8 mouse cellular contexts compared by ENCODE assay signal in genomic region chr15:25984734-25985492, GRCm38 (mm10). TPM values are rescaled to one million over a fixed set of nuclear protein-coding genes. Genes with fewer than 3 reads are reported as not detected.
A peak's percentile ranks its signal among the peaks of the same experiment; 100 is the strongest.
DNase-seq lines count a peak whose midpoint lies in the region; ATAC-seq and TF ChIP-seq lines count a peak whose summit lies in the region.

No protein-coding gene starts in this region.

- peaks cover 23% of the 10 kb centered on the region for H3K36me3 ChIP-seq in heart, embryonic 15.5 days
- H3K36me3 ChIP-seq in ES-E14 (ENCODE audit: control insufficient read depth, insufficient read depth, low read length, poor library complexity, severe bottlenecking), result peaks cover 4% of the 10 kb centered on the region
- H3K36me3 ChIP-seq in embryonic facial prominence, embryonic 15.5 days, result peaks cover 18% of the 10 kb centered on the region
- no peaks in the 10 kb centered on the region for H3K36me3 ChIP-seq in intestine, embryonic 16.5 days (ENCODE audit: control insufficient read depth, insufficient read depth, low read length)
- H3K36me3 ChIP-seq in midbrain, embryonic 13.5 days, result peaks cover 19% of the 10 kb centered on the region

- intact Hi-C loops in heart, postnatal 14 days (cut with DNase I), result no loop called here

- ATAC-seq in heart, embryonic 15.5 days (replicated peaks; ENCODE audit: insufficient number of reproducible peaks, insufficient read depth, low FRiP score, low read depth), result peak; percentile 20; the same call in 1 of the 2 replicates
- ATAC-seq in embryonic facial prominence, embryonic 15.5 days (ENCODE audit: insufficient number of reproducible peaks, low FRiP score, low TSS enrichment, low read depth), result 0 out of 2 replicates have a peak, but pooled peaks have one; percentile 5
- no peak; the same call in 1 of the 2 replicates for ATAC-seq in intestine, embryonic 16.5 days
- no peak for ATAC-seq in midbrain, embryonic 13.5 days

- no peak for DNase-seq in heart, postnatal 14 days
- DNase-seq in ES-E14 (ENCODE audit: low read depth, low spot score), result peak; percentile 7
- DNase-seq in adrenal gland, adult 2 months, result no peak
- no peak for DNase-seq in frontal cortex, postnatal 14 days (ENCODE audit: low spot score in 2 of 2)

- H3K4me2 ChIP-seq in heart, embryonic 15.5 days, result peak overlapping the region; percentile 85
- H3K4me2 ChIP-seq in embryonic facial prominence, embryonic 15.5 days (replicated peaks), result peak overlapping the region; percentile 83
- peak overlapping the region; percentile 71 for H3K4me2 ChIP-seq in intestine, embryonic 16.5 days (ENCODE audit: low read depth, low read length)
- H3K4me2 ChIP-seq in midbrain, embryonic 13.5 days (replicated peaks), result peak overlapping the region; percentile 99

- H3K27ac ChIP-seq in heart, embryonic 15.5 days, result peak overlapping the region; percentile 88
- H3K27ac ChIP-seq in ES-E14 (ENCODE audit: insufficient read depth, low read depth, low read length, poor library complexity, severe bottlenecking), result peak overlapping the region; percentile 45
- peak overlapping the region; percentile 94 for H3K27ac ChIP-seq in embryonic facial prominence, embryonic 15.5 days (replicated peaks)
- H3K27ac ChIP-seq in intestine, embryonic 16.5 days (ENCODE audit: low read length), result peak overlapping the region; percentile 92
- H3K27ac ChIP-seq in midbrain, embryonic 13.5 days, result peak overlapping the region; percentile 88

- H3K9me3 ChIP-seq in heart, embryonic 15.5 days (replicated peaks), result no peaks in the 10 kb centered on the region
- H3K9me3 ChIP-seq in ES-E14 (ENCODE audit: control insufficient read depth, insufficient read depth, low read depth, low read length), result no peaks in the 10 kb centered on the region
- no peaks in the 10 kb centered on the region for H3K9me3 ChIP-seq in embryonic facial prominence, embryonic 15.5 days (replicated peaks)
- H3K9me3 ChIP-seq in intestine, embryonic 16.5 days (ENCODE audit: control insufficient read depth, low read length), result no peaks in the 10 kb centered on the region
- H3K9me3 ChIP-seq in midbrain, embryonic 13.5 days, result no peaks in the 10 kb centered on the region

- H3K4me1 ChIP-seq in heart, embryonic 15.5 days (replicated peaks), result peaks cover 14% of the 10 kb centered on the region
- H3K4me1 ChIP-seq in ES-E14 (ENCODE audit: control insufficient read depth in 2 of 2, insufficient read depth in 2 of 2, low read length in 2 of 2, poor library complexity in 1 of 2), result peaks cover 0 to 4% of the 10 kb centered on the region in 2 experiments; a peak in 1 of 4 replicates
- H3K4me1 ChIP-seq in embryonic facial prominence, embryonic 15.5 days, result peaks cover 15% of the 10 kb centered on the region
- peaks cover 9% of the 10 kb centered on the region for H3K4me1 ChIP-seq in intestine, embryonic 16.5 days (ENCODE audit: control insufficient read depth, insufficient read depth, low read length)
- H3K4me1 ChIP-seq in midbrain, embryonic 13.5 days (replicated peaks), result peaks cover 31% of the 10 kb centered on the region

- H3K9ac ChIP-seq in heart, embryonic 15.5 days, result peak overlapping the region; percentile 89
- peak overlapping the region; percentile 91 for H3K9ac ChIP-seq in ES-E14 (ENCODE audit: insufficient read depth, low read depth, low read length, poor library complexity, severe bottlenecking)
- peak overlapping the region; percentile 94 for H3K9ac ChIP-seq in embryonic facial prominence, embryonic 15.5 days
- H3K9ac ChIP-seq in intestine, embryonic 16.5 days (ENCODE audit: low read depth, low read length), result peak overlapping the region; percentile 85
- H3K9ac ChIP-seq in midbrain, embryonic 13.5 days (replicated peaks), result peak overlapping the region; percentile 95

- WGBS in heart, embryonic 15.5 days, result under 1% methylated on average over 71 of the region's 71 CpGs
- under 1% methylated on average over 71 of the region's 71 CpGs for WGBS in embryonic facial prominence, embryonic 15.5 days
- under 1% methylated on average over 71 of the region's 71 CpGs for WGBS in intestine, embryonic 16.5 days
- WGBS in midbrain, embryonic 13.5 days, result under 1% methylated on average over 58 of the region's 71 CpGs

- peak overlapping the region; percentile 98 for H3K4me3 ChIP-seq in heart, embryonic 15.5 days
- H3K4me3 ChIP-seq in ES-E14 (ENCODE audit: insufficient read depth in 1 of 2, low read depth in 1 of 2, low read length in 2 of 2, poor library complexity in 1 of 2, severe bottlenecking in 1 of 2), result peak overlapping the region; percentile 82 to 94
- H3K4me3 ChIP-seq in embryonic facial prominence, embryonic 15.5 days (replicated peaks), result peak overlapping the region; percentile 75
- peak overlapping the region; percentile 74 for H3K4me3 ChIP-seq in intestine, embryonic 16.5 days (ENCODE audit: low read length)
- H3K4me3 ChIP-seq in midbrain, embryonic 13.5 days (replicated peaks), result peak overlapping the region; percentile 100

- no peaks in the 10 kb centered on the region for H3K27me3 ChIP-seq in heart, embryonic 15.5 days
- H3K27me3 ChIP-seq in embryonic facial prominence, embryonic 15.5 days, result no peaks in the 10 kb centered on the region
- H3K27me3 ChIP-seq in intestine, embryonic 16.5 days (replicated peaks; ENCODE audit: control insufficient read depth, insufficient read depth, low read length), result no peaks in the 10 kb centered on the region
- no peaks in the 10 kb centered on the region for H3K27me3 ChIP-seq in midbrain, embryonic 13.5 days

- in situ Hi-C loops in ES-E14 (cut with MboI; ENCODE audit: low sequenced_read_pairs in 2 of 2, unreplicated experiment in 2 of 2), result no loop called here

TF ChIP-seq in ES-E14, 5 proteins besides CTCF, POLR2A, EP300 and RAD21:
- TF ChIP-seq CHD2 (IDR thresholded peaks at IDR 0.05; ENCODE audit: low read depth, low read length) (no peak), ZNF384 (IDR thresholded peaks at IDR 0.05; ENCODE audit: low read depth, low read length) (no peak), MAFK (IDR thresholded peaks at IDR 0.05; ENCODE audit: insufficient read depth, low read depth, low read length) (no peak), ZC3H11A (IDR thresholded peaks at IDR 0.05; ENCODE audit: borderline replicate concordance, low read depth, low read length) (no peak), HCFC1 (IDR thresholded peaks at IDR 0.05; ENCODE audit: borderline replicate concordance, insufficient read depth, low read length) (no peak)
TF ChIP-seq in ES-E14: peak in this region for 0.

RNA-seq across cellular contexts. Expression of gene Zfp622, which starts 0.7 kb away (rescaled TPM):
- 16.4 and 20.2 TPM in 2 replicates for polyA plus RNA-seq in heart, embryonic 15.5 days (2015; fragmentation: Nextera tagmentation; extraction: Ambion mirVana)
- 10 to 100 TPM; 19.5 to 21.1 TPM for total RNA-seq in heart, postnatal 14 days (2021)
- total RNA-seq in ES-E14 (2012; rRNA removed), result 53.2 and 65.9 TPM in 2 replicates
- 31.4 and 36.5 TPM in 2 replicates for polyA plus RNA-seq in embryonic facial prominence, embryonic 15.5 days (2015; fragmentation: Nextera tagmentation; extraction: Ambion mirVana)
- 22.3 and 25.0 TPM in 2 replicates for polyA plus RNA-seq in intestine, embryonic 16.5 days (2015; fragmentation: Nextera tagmentation; extraction: Ambion mirVana)
- 29.9 and 35.4 TPM in 2 replicates for polyA plus RNA-seq in midbrain, embryonic 13.5 days (2015; fragmentation: Nextera tagmentation; extraction: Ambion mirVana)
- total RNA-seq in adrenal gland, adult 2 months (2021), result 10 to 100 TPM; 30.1 to 40.1 TPM
- polyA plus RNA-seq in adrenal gland, adult 2 months (2012; rRNA removed), result 26.8 TPM in 2 replicates

Comparison
In these comparisons a context has a peak if more than half of its experiments do, and no peak if none do; other contexts are left out.
1. ATAC-seq: peak in heart, embryonic 15.5 days (single experiment) and embryonic facial prominence, embryonic 15.5 days (single experiment); none in intestine, embryonic 16.5 days (single experiment) and midbrain, embryonic 13.5 days (single experiment).
2. Peak in every context shown above with its lines, with median percentiles within 50 percentile points of each other: H3K27ac ChIP-seq, H3K4me2 ChIP-seq, H3K4me3 ChIP-seq and H3K9ac ChIP-seq.